ENCODE assay signal across 20 mouse cellular contexts in the genomic region with DNA sequence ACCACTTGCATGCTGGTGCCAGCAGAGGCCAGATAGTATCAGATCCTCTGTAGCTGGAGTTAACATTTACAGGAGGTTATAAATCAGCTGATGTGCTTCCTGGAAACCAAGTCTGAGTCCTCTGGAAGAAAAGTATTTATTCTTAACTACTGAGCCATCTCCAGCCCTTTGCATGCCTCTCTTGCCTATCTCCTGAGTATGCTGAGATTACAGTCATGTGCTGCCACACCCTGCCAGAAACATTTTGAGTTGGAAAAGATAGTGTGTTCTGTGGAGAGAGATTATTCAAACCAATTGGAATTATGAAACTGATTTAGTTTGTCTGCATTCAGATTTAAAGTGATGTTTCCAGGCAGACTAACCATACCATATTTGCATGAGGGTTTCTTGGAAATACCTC.
"Had no signal": no experiment of that assay in that cellular context is flagged by ENCODE, and none has a peak within 500 bp of the region (broad histone marks: within the 10 kb centered on the region; RNA-seq: fewer than 3 reads in every experiment).

No protein-coding gene starts in this region.

- H3K9ac ChIP-seq: liver, embryonic 13.5 days; lung, embryonic 14.5 days; midbrain, embryonic 12.5 days; midbrain, embryonic 15.5 days; neural tube, embryonic 12.5 days; neural tube, embryonic 15.5 days; stomach, embryonic 15.5 days had no signal

- H3K4me2 ChIP-seq: liver, embryonic 13.5 days; lung, embryonic 14.5 days; midbrain, embryonic 12.5 days; midbrain, embryonic 15.5 days; neural tube, embryonic 12.5 days; neural tube, embryonic 15.5 days; stomach, embryonic 15.5 days had no signal

- ATAC-seq: lung, postnatal 0 days; midbrain, embryonic 15.5 days had no signal

- H3K4me3 ChIP-seq: layer of hippocampus, adult 2 months; left cerebral cortex, adult 2 months; liver, embryonic 13.5 days; midbrain, embryonic 12.5 days; midbrain, embryonic 15.5 days; neural tube, embryonic 12.5 days; neural tube, embryonic 15.5 days; stomach, embryonic 15.5 days had no signal

- H3K27me3 ChIP-seq: liver, embryonic 13.5 days; midbrain, embryonic 12.5 days; midbrain, embryonic 15.5 days; neural tube, embryonic 12.5 days; neural tube, embryonic 15.5 days; stomach, embryonic 15.5 days had no signal

- H3K9me3 ChIP-seq: liver, embryonic 13.5 days; midbrain, embryonic 12.5 days; midbrain, embryonic 15.5 days; neural tube, embryonic 12.5 days; neural tube, embryonic 15.5 days; stomach, embryonic 15.5 days had no signal

- H3K4me1 ChIP-seq: liver, embryonic 13.5 days; midbrain, embryonic 12.5 days; midbrain, embryonic 15.5 days; neural tube, embryonic 12.5 days; neural tube, embryonic 15.5 days; stomach, embryonic 15.5 days had no signal

- H3K27ac ChIP-seq: layer of hippocampus, adult 2 months; left cerebral cortex, adult 2 months; liver, embryonic 13.5 days; macrophage; midbrain, embryonic 12.5 days; midbrain, embryonic 15.5 days; neural tube, embryonic 12.5 days; neural tube, embryonic 15.5 days; stomach, embryonic 15.5 days had no signal

- DNase-seq: kidney, adult 11 months; kidney, adult 9 months; kidney, postnatal 25 days; layer of hippocampus, postnatal 36 days; liver, embryonic 13.5 days; lung, embryonic 14.5 days; right cerebral cortex, adult 18-20 months; right cerebral cortex, postnatal 14 days; right cerebral cortex, postnatal 4 days; spleen, adult 18-20 months; thymus, postnatal 25 days had no signal
